Mouse (Mus musculus) lung, adult 2 months (tissue): ENCODE data around the gene Gm17482.

Source experiments
- CTCF ChIP-seq: fragments of 200-500 bp; IDR thresholded peaks from 2 replicates; pipeline ENCODE4 v1.5.1; 2011; ENCODE audit warnings: mild to moderate bottlenecking, low read length, control low read depth; ENCODE audit not compliant: insufficient read depth
- POLR2A ChIP-seq: fragments of 200-500 bp; IDR thresholded peaks from 2 replicates; pipeline ENCODE4 v1.6.1; 2011; ENCODE audit warnings: low read depth, mild to moderate bottlenecking, control low read depth, low read length, borderline replicate concordance; ENCODE audit errors: extremely low read depth

DNA sequence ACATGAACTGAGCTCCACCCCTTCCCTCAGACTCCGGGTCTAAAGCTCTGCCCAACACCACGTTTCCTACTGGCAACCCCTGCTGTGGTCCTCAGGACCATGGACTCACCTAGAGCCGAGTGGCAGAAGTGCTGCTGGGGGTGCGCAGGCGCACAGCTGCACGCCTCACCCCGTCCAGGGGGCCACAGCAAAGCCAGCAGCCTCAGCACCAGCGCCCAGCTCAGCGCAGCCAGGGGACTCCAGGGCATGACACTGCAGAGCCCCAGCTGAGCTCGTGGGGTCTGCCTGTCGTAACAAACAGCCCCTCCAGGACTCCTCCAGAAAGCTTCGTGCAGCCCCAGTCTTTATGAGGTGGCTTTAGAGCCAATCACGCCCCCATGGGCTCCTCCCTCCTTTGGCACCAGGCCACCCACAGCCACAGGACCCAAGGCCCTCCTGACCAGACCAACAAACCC, 24.4 kb downstream of the Gm17482 start:
- TF ChIP-seq CTCF (no peak), POLR2A (no peak)
